Mouse (Mus musculus): ENCODE data around the gene Ccdc137.

- TF ChIP-seq POLR2A (IDR thresholded peaks at IDR 0.05; ENCODE audit: extremely low read depth, insufficient read depth, low read length), result no peak
- no peak for TF ChIP-seq CTCF (IDR thresholded peaks at IDR 0.05; ENCODE audit: low read depth, low read length)
Measured at GRCm38 (mm10) chr11:120417852-120418251, 40.1 kb upstream of the Ccdc137 start.
